Mouse (Mus musculus) mammary gland, adult 2 months (tissue): ENCODE data around the gene Tagap. TPM values are rescaled to one million over a fixed set of nuclear protein-coding genes. Genes with fewer than 3 reads are reported as not detected.

Experiments used
- polyA plus RNA-seq: library from polyadenylated mRNA; depleted of rRNA; stranded (reverse); fragments of >200 nt; gene quantifications from 2 replicates; pipeline ENCODE4 v1.2.3, GENCODE M21; 2012; ENCODE audit warnings: low replicate concordance; rRNA removed

Tagap gene
- 7.6 and 7.9 TPM in 2 replicates for polyA plus RNA-seq

DNA sequence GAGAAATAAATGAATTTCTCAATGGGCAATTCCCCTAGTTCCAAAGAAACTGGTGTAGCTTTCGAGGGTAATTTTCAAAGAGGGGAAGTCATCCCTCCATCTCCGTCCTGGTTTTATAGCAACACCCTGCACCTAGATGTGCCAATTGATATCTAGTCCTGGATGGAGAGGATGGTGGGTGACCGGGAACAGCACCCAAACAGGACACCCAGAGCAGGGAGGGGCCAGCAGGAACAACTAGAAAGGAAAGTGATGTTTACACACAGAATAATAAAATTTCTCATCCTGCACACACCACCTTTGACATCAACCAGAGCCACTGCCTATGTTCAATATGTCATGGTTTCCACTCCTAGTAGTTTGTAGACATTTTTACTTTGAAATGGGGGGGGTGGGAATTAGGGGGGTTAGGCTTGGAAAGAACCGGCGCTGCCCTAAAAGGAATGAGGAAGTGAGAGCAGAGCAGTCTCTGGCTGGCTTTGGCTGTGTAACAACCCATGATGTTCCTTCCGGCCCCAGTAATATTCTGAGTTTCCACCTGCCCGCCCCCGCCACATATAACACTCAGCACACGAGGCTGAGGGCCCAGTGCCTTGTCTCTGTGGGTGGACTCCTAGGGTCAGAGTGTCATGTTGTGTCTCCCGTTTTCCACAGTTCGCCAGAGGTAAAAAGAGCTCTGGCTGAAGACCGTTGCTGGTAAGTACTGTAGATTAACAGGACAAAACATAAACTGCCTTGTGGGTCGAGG is at the start of gene Tagap:
Gene Tagap, plus strand, starts transcription at position 588 of the 748 bp plus-strand sequence.

DNA sequence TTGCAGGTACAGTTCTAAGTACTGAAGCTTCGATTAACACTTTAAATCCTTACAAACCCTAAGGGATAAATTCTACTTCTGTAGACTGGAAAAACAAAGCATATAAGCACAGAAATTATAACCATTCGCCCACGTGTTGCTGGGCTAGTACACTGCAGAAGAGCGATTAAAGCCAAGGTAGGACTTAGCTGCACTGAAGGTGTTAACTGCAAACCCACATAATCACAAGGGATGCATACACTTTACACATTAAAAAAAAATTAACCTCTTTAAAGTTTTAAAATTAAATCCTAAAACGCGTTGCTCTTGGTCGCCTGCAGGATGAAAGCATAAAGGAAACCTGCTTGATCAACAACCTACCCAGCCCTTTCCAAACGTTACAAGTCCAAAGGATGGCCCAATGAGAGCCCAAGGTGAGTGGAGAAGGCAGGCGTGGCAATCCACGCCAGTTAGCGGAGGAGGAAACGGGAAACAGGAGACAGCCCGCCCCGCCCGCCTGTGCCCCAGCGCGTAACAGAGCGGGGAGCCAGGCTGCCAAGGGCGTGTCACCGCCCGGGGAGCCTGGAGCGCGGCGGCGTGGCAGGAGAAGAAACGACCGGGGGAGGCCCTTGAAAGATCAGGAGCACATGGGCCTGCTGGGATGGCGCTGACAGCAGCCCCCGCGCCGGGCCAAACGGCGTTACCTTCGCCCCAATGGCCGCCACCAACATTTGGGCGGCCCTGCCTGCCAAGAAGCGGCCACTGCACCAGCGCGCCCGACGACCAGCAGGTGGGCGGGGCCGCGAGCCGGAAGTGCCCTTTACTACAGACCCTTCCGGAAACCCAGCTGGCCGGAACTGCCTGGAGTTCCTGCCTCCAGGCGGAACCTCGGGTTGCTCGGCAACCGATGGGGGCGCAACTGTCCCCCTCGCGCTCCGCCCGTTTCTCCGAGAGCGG is 19.6 kb downstream of the Tagap start, which contains the start of gene Rsph3a:
Gene Rsph3a, plus strand, starts transcription at position 498 of the 936 bp plus-strand sequence.

Other genes starting within 250 kb of the Tagap start
- 31.9 and 76.8 TPM in 2 replicates for gene Fndc1, start 98.7 kb upstream of the Tagap start, polyA plus RNA-seq
- gene Rsph3a, start 19.6 kb downstream of the Tagap start, polyA plus RNA-seq = 62.0 and 127 TPM in 2 replicates
- 0.45 and 3.4 TPM in 2 replicates for gene Gm49673, start 221.8 kb downstream of the Tagap start, polyA plus RNA-seq
- gene Rnaset2a, start 222.1 kb downstream of the Tagap start, polyA plus RNA-seq = 26.0 and 47.1 TPM in 2 replicates
- 1.4 and 3.8 TPM in 2 replicates for gene Fgfr1op, start 239.5 kb downstream of the Tagap start, polyA plus RNA-seq